Comparison of ENCODE assay signal across 7 mouse cellular contexts in the genomic region with DNA sequence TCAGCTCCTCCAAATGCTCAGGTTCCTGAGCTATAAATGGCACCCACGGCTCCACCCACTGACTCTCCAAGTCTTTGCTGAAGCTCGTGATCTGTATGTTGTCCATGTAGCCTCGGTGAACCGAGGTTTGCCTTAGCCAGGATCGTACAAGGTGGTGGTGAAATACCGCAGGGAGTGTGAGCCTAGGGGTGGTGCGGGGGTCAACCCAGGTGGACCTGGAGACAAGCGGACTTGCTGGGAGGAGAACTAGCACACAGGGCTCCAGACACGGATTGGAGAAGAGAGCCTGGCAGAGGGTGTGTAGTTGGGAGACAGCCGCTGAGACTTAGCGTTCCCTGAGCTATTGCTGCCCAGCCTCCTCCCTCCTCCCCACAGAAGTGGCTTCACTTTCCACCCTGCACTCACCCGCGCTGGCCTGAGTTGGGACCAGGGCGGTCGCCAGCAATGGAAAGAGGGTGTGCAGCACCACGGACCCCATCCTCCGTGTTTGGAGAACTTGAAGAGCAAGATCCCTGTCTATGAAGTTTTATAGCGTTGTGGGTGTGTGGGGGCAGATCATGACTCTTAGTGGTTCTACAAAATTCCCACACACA. TPM values are rescaled to one million over a fixed set of nuclear protein-coding genes. Genes with fewer than 3 reads are reported as not detected.
DNase-seq lines count a peak whose midpoint lies in the region; ATAC-seq and TF ChIP-seq lines count a peak whose summit lies in the region.

A gene (minus strand): TSS at position 17 of the 593 bp plus-strand sequence.

- H3K36me3 ChIP-seq in hindbrain, embryonic 15.5 days, result no peaks in the 10 kb centered on the region
- no peaks in the 10 kb centered on the region for H3K36me3 ChIP-seq in midbrain, embryonic 15.5 days (replicated peaks)

- H3K9me3 ChIP-seq in hindbrain, embryonic 15.5 days, result no peaks in the 10 kb centered on the region
- H3K9me3 ChIP-seq in midbrain, embryonic 15.5 days, result no peaks in the 10 kb centered on the region

- no peaks in the 10 kb centered on the region for H3K27me3 ChIP-seq in hindbrain, embryonic 15.5 days
- 0 out of 2 replicates have a peak, but pooled peaks cover 3% of the 10 kb centered on the region for H3K27me3 ChIP-seq in midbrain, embryonic 15.5 days (replicated peaks)

- 14% methylated on average over 18 of the region's 18 CpGs for WGBS in lung, adult 2 months
- 18% methylated on average over 18 of the region's 18 CpGs for WGBS in hindbrain, embryonic 15.5 days
- 15% methylated on average over 18 of the region's 18 CpGs for WGBS in midbrain, embryonic 15.5 days

- ATAC-seq in hindbrain, embryonic 15.5 days (ENCODE audit: low FRiP score, low read depth), result no peak
- ATAC-seq in midbrain, embryonic 15.5 days (replicated peaks), result peak; percentile 58; the same call in 1 of the 2 replicates

- DNase-seq in lung, adult 2 months, result peak; percentile 27
- DNase-seq in lung, postnatal 36 days, result no peak
- peak; percentile 22 to 52 for DNase-seq in frontal cortex, adult 2 months (ENCODE audit: extremely low spot score in 1 of 2, low spot score in 1 of 2)
- DNase-seq in natural killer cell, adult 2 months (ENCODE audit: low spot score in 2 of 2), result no peak
- no peak for DNase-seq in cerebellum, postnatal 14 days

- H3K4me3 ChIP-seq in lung, adult 2 months (replicated peaks; ENCODE audit: extremely low read depth, low read depth, low read length), result no peak within 1 kb of the TSS
- H3K4me3 ChIP-seq in hindbrain, embryonic 15.5 days, result no peak within 1 kb of the TSS
- no peak within 1 kb of the TSS for H3K4me3 ChIP-seq in midbrain, embryonic 15.5 days

- H3K27ac ChIP-seq in hindbrain, embryonic 15.5 days (replicated peaks), result no peak within 1 kb of the TSS
- H3K27ac ChIP-seq in midbrain, embryonic 15.5 days, result no peak within 1 kb of the TSS

- no peak for TF ChIP-seq CTCF in lung, adult 2 months (IDR thresholded peaks at IDR 0.05; ENCODE audit: insufficient read depth, low read length)

- TF ChIP-seq POLR2A in lung, adult 2 months (IDR thresholded peaks at IDR 0.05; ENCODE audit: borderline replicate concordance, extremely low read depth, low read depth, low read length), result no peak

- H3K4me1 ChIP-seq in lung, adult 2 months (ENCODE audit: control insufficient read depth, insufficient read depth, low read length), result peaks cover 3% of the 10 kb centered on the region
- H3K4me1 ChIP-seq in hindbrain, embryonic 15.5 days (replicated peaks), result no peaks in the 10 kb centered on the region
- H3K4me1 ChIP-seq in midbrain, embryonic 15.5 days, result no peaks in the 10 kb centered on the region

- 0 out of 2 replicates have a peak within 1 kb of the TSS, but pooled peaks have one; percentile 9 for H3K4me2 ChIP-seq in hindbrain, embryonic 15.5 days
- no peak within 1 kb of the TSS for H3K4me2 ChIP-seq in midbrain, embryonic 15.5 days

- H3K9ac ChIP-seq in hindbrain, embryonic 15.5 days, result no peak within 1 kb of the TSS
- H3K9ac ChIP-seq in midbrain, embryonic 15.5 days, result no peak within 1 kb of the TSS

RNA-seq across cellular contexts. Expression of the gene that starts here (rescaled TPM):
- 0.14 and 0.18 TPM in 2 replicates for polyA plus RNA-seq in lung, adult 2 months (2012; rRNA removed)
- polyA plus RNA-seq in frontal cortex, adult 2 months (2012; rRNA removed), result 0.42 and 1.1 TPM in 2 replicates
- 0.30 and 0.38 TPM in 2 replicates for polyA plus RNA-seq in hindbrain, embryonic 15.5 days (2015; fragmentation: Nextera tagmentation; extraction: Ambion mirVana)
- 0.40 and 0.68 TPM in 2 replicates for polyA plus RNA-seq in midbrain, embryonic 15.5 days (2015; fragmentation: Nextera tagmentation; extraction: Ambion mirVana)

Comparison
In these comparisons a context has a peak if more than half of its experiments do, and no peak if none do; other contexts are left out.
1. Peak in DNase-seq in lung, adult 2 months; RNA of the gene not detected or under 1 TPM.
2. Peak in ATAC-seq in midbrain, embryonic 15.5 days; RNA of the gene not detected or under 1 TPM.
3. DNase-seq: peak in frontal cortex, adult 2 months (2 of 2); none in lung, postnatal 36 days (single experiment), natural killer cell, adult 2 months (0 of 2) and cerebellum, postnatal 14 days (0 of 2).